Mouse (Mus musculus) hindbrain, postnatal 0 days (tissue): Measurements from ENCODE around the gene Nedd9. TPM values are rescaled to one million over a fixed set of nuclear protein-coding genes. Genes with fewer than 3 reads are reported as not detected.
A peak's percentile ranks its signal among the peaks of the same experiment; 100 is the strongest.

Experiments
- ATAC-seq: fragments of 200-750 bp; cut with Nextera tagmentation; 2 replicates; pipeline ENCODE4 v1.8.0; 2017; ENCODE audit warnings: mild to moderate bottlenecking, moderate TSS enrichment, moderate library complexity
- DNase-seq: peaks from one replicate; pipeline ENCODE4 v3.0.0-alpha.2; 2015; ENCODE audit warnings: low spot score
- H3K27ac ChIP-seq: fragments of 300-500 bp; sonication (generic); 2 replicates; pipeline ENCODE4 v1.5.1; 2014; ENCODE audit warnings: mild to moderate bottlenecking
- H3K27me3 ChIP-seq: fragments of 300-500 bp; sonication (generic); 2 replicates; pipeline ENCODE4 v1.6.1; 2014; ENCODE audit warnings: low read length, mixed read lengths; ENCODE audit not compliant: insufficient read depth
- H3K36me3 ChIP-seq: fragments of 300-500 bp; sonication (generic); 2 replicates; pipeline ENCODE4 v1.6.1; 2014; ENCODE audit warnings: low read length, mixed read lengths; ENCODE audit not compliant: insufficient read depth
- H3K4me1 ChIP-seq: fragments of 300-500 bp; sonication (generic); 2 replicates; pipeline ENCODE4 v1.6.1; 2014; ENCODE audit warnings: antibody characterized with exemption, low read length, mixed read lengths; ENCODE audit not compliant: insufficient read depth
- H3K4me2 ChIP-seq: fragments of 300-500 bp; sonication (generic); 2 replicates; pipeline ENCODE4 v1.6.1; 2014; ENCODE audit warnings: low read depth, mild to moderate bottlenecking, low read length, moderate library complexity, mixed read lengths
- H3K4me3 ChIP-seq: fragments of 300-500 bp; sonication (generic); 2 replicates; pipeline ENCODE4 v1.5.1; 2014; ENCODE audit warnings: low read length
- H3K9ac ChIP-seq: fragments of 300-500 bp; sonication (generic); replicated peaks from 2 replicates; pipeline ENCODE4 v1.6.1; 2014; ENCODE audit warnings: mild to moderate bottlenecking, low read length, moderate library complexity, mixed read lengths
- H3K9me3 ChIP-seq: fragments of 300-500 bp; sonication (generic); 2 replicates; pipeline ENCODE4 v1.6.1; 2016; ENCODE audit warnings: low read length, mixed read lengths
- CTCF ChIP-seq: IDR thresholded peaks from 2 replicates; pipeline ENCODE4 v1.5.1; 2016; ENCODE audit warnings: antibody characterized with exemption, control low read depth, low read depth
- WGBS: fragments of 180-500 bp; shearing (Covaris S2); extraction: QIAGEN DNeasy Blood & Tissue Kit; methylation state at CpG from one replicate; pipeline ENCODE4 v1.1.7; 2014; 5-methylcytosine and 5-hydroxymethylcytosine counted together
- polyA plus RNA-seq: library from polyadenylated mRNA; unstranded; fragments of >200 nt; fragmentation: Nextera tagmentation; extraction: Ambion mirVana; gene quantifications from 2 replicates; pipeline ENCODE4 v1.2.1, GENCODE M21; 2015
- total RNA-seq: library from RNA; depleted of rRNA; stranded (reverse); fragments of >200 nt; gene quantifications from 2 replicates; pipeline ENCODE4 v1.2.3, GENCODE M21; 2014

Nedd9 gene
- total and polyA plus RNA-seq, 2 experiments from 2014 or later: 12.2 to 26.5 TPM

GRCm38 (mm10) chr13:41349770-41350169 lies 137.4 kb downstream of the Nedd9 start:
- no peak for ATAC-seq
- Histone ChIP-seq H3K4me2 (no peak overlapping the region), H3K4me3 (no peak overlapping the region), H3K27me3 (no peaks in the 10 kb centered on the region), H3K9ac (no peak overlapping the region), H3K4me1 (peaks cover 8% of the 10 kb centered on the region; the same call in 1 of the 2 replicates), H3K27ac (no peak overlapping the region), H3K36me3 (no peaks in the 10 kb centered on the region), H3K9me3 (no peaks in the 10 kb centered on the region)
- WGBS: 57% methylated on average over 4 of the region's 4 CpGs
- no peak for TF ChIP-seq CTCF
- no peak for DNase-seq

- 0 out of 2 replicates have a peak, but pooled peaks cover 5% of the 10 kb centered on the region for H3K4me1 ChIP-seq
- no peak overlapping the region for H3K9ac ChIP-seq
- H3K9me3 ChIP-seq: no peaks in the 10 kb centered on the region
- H3K4me2 ChIP-seq: no peak overlapping the region
- no peak overlapping the region; the same call in 1 of the 2 replicates for H3K27ac ChIP-seq
- WGBS: 71% methylated on average over 7 of the region's 7 CpGs
- DNase-seq (no peak), ATAC-seq (0 out of 2 replicates have a peak, but pooled peaks have one; percentile 24)
- H3K36me3 ChIP-seq: no peaks in the 10 kb centered on the region
- TF ChIP-seq CTCF: no peak
- no peaks in the 10 kb centered on the region for H3K27me3 ChIP-seq
- H3K4me3 ChIP-seq: no peak overlapping the region
These were observed 141.4 kb downstream of the Nedd9 start for GRCm38 (mm10) chr13:41345756-41346155.

DNA sequence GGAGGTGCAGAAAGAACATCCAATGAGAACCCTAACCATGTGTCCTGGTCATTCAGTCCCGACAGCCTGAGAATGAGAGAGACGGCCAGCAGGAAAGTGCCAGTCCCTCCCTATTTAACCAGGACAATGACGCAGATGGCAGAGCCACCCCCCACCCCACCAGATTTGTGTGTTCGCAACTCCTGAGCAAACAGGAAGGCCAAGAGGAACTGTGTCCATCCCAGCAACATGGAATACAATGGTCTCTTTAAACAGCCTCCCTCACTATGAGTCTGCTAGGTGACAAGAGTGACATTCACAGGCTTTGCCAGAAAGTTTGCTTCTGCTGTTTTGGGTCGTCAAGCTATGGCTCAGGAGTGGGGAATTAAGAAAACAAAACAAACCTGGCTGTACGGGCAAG lies 141.9 kb downstream of the Nedd9 start:
- TF ChIP-seq CTCF: no peak
- H3K4me1 ChIP-seq: 0 out of 2 replicates have a peak, but pooled peaks cover 5% of the 10 kb centered on the region
- H3K9me3 ChIP-seq: no peaks in the 10 kb centered on the region
- H3K4me3 ChIP-seq: no peak overlapping the region
- H3K27me3 ChIP-seq: no peaks in the 10 kb centered on the region
- H3K36me3 ChIP-seq: no peaks in the 10 kb centered on the region
- DNase-seq: no peak
- H3K9ac ChIP-seq: no peak overlapping the region
- H3K27ac ChIP-seq: peak overlapping the region; percentile 16; the same call in 1 of the 2 replicates
- peak; percentile 58; the same call in 1 of the 2 replicates for ATAC-seq
- H3K4me2 ChIP-seq: no peak overlapping the region
- 34% methylated on average over 6 of the region's 6 CpGs for WGBS

GRCm38 (mm10) chr13:41343887-41344266 lies 143.3 kb downstream of the Nedd9 start:
- no peaks in the 10 kb centered on the region for H3K9me3 ChIP-seq
- H3K4me2 ChIP-seq: no peak overlapping the region
- no peak overlapping the region for H3K9ac ChIP-seq
- no peak overlapping the region for H3K4me3 ChIP-seq
- 0 out of 2 replicates have a peak, but pooled peaks cover 5% of the 10 kb centered on the region for H3K4me1 ChIP-seq
- H3K27me3 ChIP-seq: no peaks in the 10 kb centered on the region
- WGBS: 87% methylated on average over 3 of the region's 3 CpGs
- ATAC-seq: no peak
- TF ChIP-seq CTCF: no peak
- no peak overlapping the region for H3K27ac ChIP-seq
- no peaks in the 10 kb centered on the region for H3K36me3 ChIP-seq
- DNase-seq: no peak

DNA sequence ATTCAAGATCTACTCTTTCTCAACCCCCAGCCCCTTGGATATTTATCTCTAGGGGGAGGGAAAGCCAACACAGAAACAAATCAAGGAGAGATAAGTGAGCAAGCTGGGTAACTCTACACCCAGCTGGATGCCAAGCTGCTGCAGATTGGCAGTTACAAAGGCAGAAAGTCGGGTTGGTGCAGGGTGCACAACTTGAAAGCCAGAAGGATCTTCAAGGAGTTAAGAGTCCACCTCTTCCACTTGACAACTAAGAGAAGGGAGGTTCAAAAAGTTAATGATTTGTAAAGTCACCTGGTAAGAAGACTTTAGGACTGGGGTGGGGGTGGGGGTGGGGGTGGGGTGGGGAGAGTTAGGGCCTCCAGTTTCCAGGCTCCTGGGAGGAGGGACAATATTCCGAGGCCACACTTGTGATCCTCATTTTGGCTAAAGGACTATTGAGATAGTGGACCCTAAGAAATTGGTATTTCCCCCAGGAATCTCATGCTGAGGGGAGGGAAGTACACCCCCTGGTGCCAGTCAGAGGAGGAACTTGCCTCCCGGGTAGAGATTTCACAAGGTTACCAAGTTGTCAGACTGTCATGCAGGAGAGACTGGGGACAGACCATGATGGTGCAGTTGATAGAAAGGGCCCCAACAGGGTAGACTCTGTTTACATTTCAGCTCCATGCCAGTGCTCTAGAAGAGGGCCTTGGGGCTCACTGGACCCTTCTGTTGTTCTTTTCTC lies 143.8 kb downstream of the Nedd9 start:
- 64% methylated on average over 3 of the region's 3 CpGs for WGBS
- no peak for TF ChIP-seq CTCF
- no peak overlapping the region for H3K27ac ChIP-seq
- no peak overlapping the region for H3K4me2 ChIP-seq
- no peak overlapping the region for H3K9ac ChIP-seq
- DNase-seq: no peak
- no peak for ATAC-seq
- no peaks in the 10 kb centered on the region for H3K36me3 ChIP-seq
- no peaks in the 10 kb centered on the region for H3K27me3 ChIP-seq
- no peak overlapping the region for H3K4me3 ChIP-seq
- 0 out of 2 replicates have a peak, but pooled peaks cover 5% of the 10 kb centered on the region for H3K4me1 ChIP-seq
- no peaks in the 10 kb centered on the region for H3K9me3 ChIP-seq

DNA sequence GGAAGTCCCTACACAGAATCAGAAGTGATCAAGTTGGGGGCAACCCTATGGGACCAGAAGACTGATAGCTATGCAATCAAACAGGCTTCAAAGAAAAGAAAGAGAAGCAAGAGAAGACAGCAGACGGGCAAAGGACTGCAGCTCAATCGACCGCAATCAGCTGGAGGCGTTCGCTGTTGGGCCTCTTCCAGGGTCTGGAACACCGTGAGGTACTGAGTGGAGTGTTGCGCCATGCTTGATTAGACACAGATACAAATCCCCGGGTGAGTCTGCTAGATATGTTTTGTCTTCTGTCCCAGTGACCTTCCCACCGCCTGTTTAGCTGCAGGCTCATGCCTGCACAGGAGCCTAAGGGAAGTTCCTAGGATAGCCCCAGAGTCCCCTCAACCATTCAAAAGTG lies 145.7 kb downstream of the Nedd9 start:
- no peaks in the 10 kb centered on the region for H3K9me3 ChIP-seq
- no peak overlapping the region for H3K9ac ChIP-seq
- WGBS: 45% methylated on average over 9 of the region's 9 CpGs
- no peak overlapping the region for H3K27ac ChIP-seq
- H3K27me3 ChIP-seq: no peaks in the 10 kb centered on the region
- no peak overlapping the region for H3K4me3 ChIP-seq
- no peak for TF ChIP-seq CTCF
- no peak overlapping the region for H3K4me2 ChIP-seq
- no peak for DNase-seq
- 0 out of 2 replicates have a peak, but pooled peaks cover 5% of the 10 kb centered on the region for H3K4me1 ChIP-seq
- no peaks in the 10 kb centered on the region for H3K36me3 ChIP-seq
- no peak for ATAC-seq

DNA sequence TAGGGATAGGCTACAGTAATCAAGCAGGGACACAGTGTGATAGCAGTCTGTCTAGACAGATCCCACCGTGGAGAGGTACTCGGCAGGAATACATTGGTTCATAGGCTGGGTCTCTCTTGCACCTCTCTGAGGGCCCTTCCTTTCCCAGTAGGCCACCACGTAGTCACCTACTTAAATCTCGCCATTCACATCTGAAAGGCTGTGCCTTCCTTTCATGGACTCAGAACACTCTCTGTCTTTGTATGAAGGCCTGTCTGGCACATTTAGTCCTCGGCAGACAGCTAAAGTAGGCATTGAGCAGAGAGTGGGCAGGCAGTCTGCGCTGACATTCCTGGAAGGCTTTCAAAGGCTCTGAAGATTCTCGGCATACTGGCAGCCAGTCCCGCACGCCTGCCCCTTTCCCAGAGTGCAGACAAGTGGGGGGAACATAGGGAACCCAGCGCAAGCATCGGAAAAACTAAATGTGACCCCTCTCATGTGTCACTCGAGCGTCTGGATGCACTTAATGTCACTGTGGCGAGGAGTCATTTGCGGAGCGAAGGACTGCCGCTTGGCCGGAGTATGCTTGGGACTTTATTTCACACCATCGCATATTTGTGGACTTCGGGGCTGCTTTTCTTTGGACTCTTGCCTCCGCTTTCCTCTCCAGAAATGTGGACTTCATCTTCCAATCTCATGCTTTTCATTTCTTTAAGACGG lies 147.4 kb downstream of the Nedd9 start:
- no peaks in the 10 kb centered on the region for H3K27me3 ChIP-seq
- H3K36me3 ChIP-seq: no peaks in the 10 kb centered on the region
- H3K4me3 ChIP-seq: no peak overlapping the region
- peak overlapping the region; percentile 75 for H3K27ac ChIP-seq
- H3K4me1 ChIP-seq: peaks cover 9% of the 10 kb centered on the region
- no peaks in the 10 kb centered on the region for H3K9me3 ChIP-seq
- WGBS: 38% methylated on average over 22 of the region's 22 CpGs
- H3K4me2 ChIP-seq: peak overlapping the region; percentile 37
- DNase-seq: peak; percentile 79
- TF ChIP-seq CTCF: no peak
- ATAC-seq: peak; percentile 92
- no peak overlapping the region for H3K9ac ChIP-seq
